ENCODE assay signal across 8 mouse cellular contexts in genomic region chr2:32312318-32312964, GRCm38 (mm10). TPM values are rescaled to one million over a fixed set of nuclear protein-coding genes. Genes with fewer than 3 reads are reported as not detected.
A peak's percentile ranks its signal among the peaks of the same experiment; 100 is the strongest.
DNase-seq lines count a peak whose midpoint lies in the region; ATAC-seq and TF ChIP-seq lines count a peak whose summit lies in the region.

No protein-coding gene starts in this region.

- H3K27ac ChIP-seq in intestine, embryonic 14.5 days (ENCODE audit: low read depth), result no peak overlapping the region
- no peak overlapping the region for H3K27ac ChIP-seq in liver, postnatal 0 days (ENCODE audit: low read depth)
- no peak overlapping the region for H3K27ac ChIP-seq in neural tube, embryonic 13.5 days (replicated peaks)

- peak overlapping the region; percentile 98 for H3K4me2 ChIP-seq in intestine, embryonic 14.5 days (ENCODE audit: low read length)
- H3K4me2 ChIP-seq in liver, postnatal 0 days (ENCODE audit: low read depth, low read length), result peak overlapping the region; percentile 94
- peak overlapping the region; percentile 90 for H3K4me2 ChIP-seq in neural tube, embryonic 13.5 days

- H3K4me1 ChIP-seq in intestine, embryonic 14.5 days (replicated peaks; ENCODE audit: control insufficient read depth, insufficient read depth, low read length), result peaks cover 37% of the 10 kb centered on the region
- peaks cover 15% of the 10 kb centered on the region for H3K4me1 ChIP-seq in liver, postnatal 0 days (ENCODE audit: insufficient read depth)
- peaks cover 28% of the 10 kb centered on the region for H3K4me1 ChIP-seq in neural tube, embryonic 13.5 days (replicated peaks)

- peak; percentile 74 for ATAC-seq in intestine, embryonic 14.5 days (replicated peaks; ENCODE audit: low FRiP score, low TSS enrichment, low read depth)
- peak; percentile 89 for ATAC-seq in liver, postnatal 0 days
- peak; percentile 41 for ATAC-seq in neural tube, embryonic 13.5 days (ENCODE audit: low read depth)

- WGBS in intestine, embryonic 14.5 days, result 2% methylated on average over 53 of the region's 56 CpGs
- WGBS in liver, postnatal 0 days (ENCODE audit: insufficient replicate concordance), result 2% methylated on average over 36 of the region's 56 CpGs
- WGBS in neural tube, embryonic 13.5 days, result 2% methylated on average over 49 of the region's 56 CpGs

- no peak for TF ChIP-seq CTCF in liver, postnatal 0 days (IDR thresholded peaks at IDR 0.05; ENCODE audit: low read depth)

- H3K4me3 ChIP-seq in intestine, embryonic 14.5 days (ENCODE audit: low read depth, low read length), result peak overlapping the region; percentile 52
- peak overlapping the region; percentile 52 for H3K4me3 ChIP-seq in liver, postnatal 0 days (ENCODE audit: low read depth, low read length)
- H3K4me3 ChIP-seq in neural tube, embryonic 13.5 days, result peak overlapping the region; percentile 48

- no peaks in the 10 kb centered on the region for H3K9me3 ChIP-seq in intestine, embryonic 14.5 days (ENCODE audit: control insufficient read depth, low read length)
- no peaks in the 10 kb centered on the region for H3K9me3 ChIP-seq in liver, postnatal 0 days (ENCODE audit: low read length)
- H3K9me3 ChIP-seq in neural tube, embryonic 13.5 days, result no peaks in the 10 kb centered on the region

- DNase-seq in heart, adult 11 months, result peak; percentile 98
- no peak for DNase-seq in heart, adult 8-10 months (ENCODE audit: low spot score)
- peak; percentile 58 to 79 for DNase-seq in cerebellum, postnatal 25 days
- DNase-seq in gastrocnemius, postnatal 10 days, result peak; percentile 87
- DNase-seq in intestine, embryonic 14.5 days (ENCODE audit: low spot score), result peak; percentile 98
- peak; percentile 94 for DNase-seq in liver, postnatal 0 days
- DNase-seq in testis, postnatal 14 days (ENCODE audit: low spot score), result peak; percentile 92

- H3K36me3 ChIP-seq in intestine, embryonic 14.5 days (ENCODE audit: control insufficient read depth, insufficient read depth, low read length), result peaks cover 15% of the 10 kb centered on the region; the same call in 1 of the 2 replicates
- peaks cover 12% of the 10 kb centered on the region for H3K36me3 ChIP-seq in liver, postnatal 0 days (replicated peaks; ENCODE audit: insufficient read depth, low read length)
- H3K36me3 ChIP-seq in neural tube, embryonic 13.5 days, result peaks cover 56% of the 10 kb centered on the region

- peak overlapping the region; percentile 49 for H3K9ac ChIP-seq in intestine, embryonic 14.5 days (ENCODE audit: low read length)
- H3K9ac ChIP-seq in liver, postnatal 0 days (replicated peaks), result peak overlapping the region; percentile 53
- peak overlapping the region; percentile 75 for H3K9ac ChIP-seq in neural tube, embryonic 13.5 days

- TF ChIP-seq EP300 in liver, postnatal 0 days (IDR thresholded peaks at IDR 0.05; ENCODE audit: low read depth), result no peak

- no peaks in the 10 kb centered on the region for H3K27me3 ChIP-seq in intestine, embryonic 14.5 days (replicated peaks; ENCODE audit: control insufficient read depth, insufficient read depth, low read length)
- peaks cover 12% of the 10 kb centered on the region for H3K27me3 ChIP-seq in liver, postnatal 0 days (ENCODE audit: insufficient read depth, low read length)
- peaks cover 39% of the 10 kb centered on the region for H3K27me3 ChIP-seq in neural tube, embryonic 13.5 days

RNA-seq across cellular contexts. Expression of gene Swi5, which starts 24.6 kb away (rescaled TPM):
- 100 to 1,000 TPM; 221 to 257 (median 231) TPM for total RNA-seq in heart, adult 8-10 months (2022)
- total RNA-seq in gastrocnemius, postnatal 10 days (2021), result 100 to 1,000 TPM; 140 to 148 TPM
- polyA plus RNA-seq in intestine, embryonic 14.5 days (2014; fragmentation: Nextera tagmentation; extraction: Ambion mirVana), result 162 and 198 TPM in 2 replicates
- polyA plus RNA-seq in liver, postnatal 0 days (2015; fragmentation: Nextera tagmentation; extraction: Ambion mirVana), result 188 and 209 TPM in 2 replicates
- polyA plus RNA-seq in neural tube, embryonic 13.5 days (2015; fragmentation: Nextera tagmentation; extraction: Ambion mirVana), result 432 and 483 TPM in 2 replicates

RNA-seq across cellular contexts. Expression of gene Golga2, which starts 25.3 kb away (rescaled TPM):
- total RNA-seq in heart, adult 8-10 months (2022), result 10 to 100 TPM; 75.1 to 88.9 (median 80.2) TPM
- total RNA-seq in gastrocnemius, postnatal 10 days (2021), result 10 to 100 TPM; 71.3 to 76.5 TPM
- polyA plus RNA-seq in intestine, embryonic 14.5 days (2014; fragmentation: Nextera tagmentation; extraction: Ambion mirVana), result 20.1 and 20.2 TPM in 2 replicates
- 5.8 and 7.0 TPM in 2 replicates for polyA plus RNA-seq in liver, postnatal 0 days (2015; fragmentation: Nextera tagmentation; extraction: Ambion mirVana)
- polyA plus RNA-seq in neural tube, embryonic 13.5 days (2015; fragmentation: Nextera tagmentation; extraction: Ambion mirVana), result 27.8 and 30.0 TPM in 2 replicates

RNA-seq across cellular contexts. Expression of gene Ciz1, which starts 39.7 kb away (rescaled TPM):
- 10 to 100 TPM; 25.8 to 34.9 (median 28.0) TPM for total RNA-seq in heart, adult 8-10 months (2022)
- total RNA-seq in gastrocnemius, postnatal 10 days (2021), result 10 to 100 TPM; 31.2 to 47.2 TPM
- polyA plus RNA-seq in intestine, embryonic 14.5 days (2014; fragmentation: Nextera tagmentation; extraction: Ambion mirVana), result 48.4 and 53.1 TPM in 2 replicates
- polyA plus RNA-seq in liver, postnatal 0 days (2015; fragmentation: Nextera tagmentation; extraction: Ambion mirVana), result 9.0 and 9.9 TPM in 2 replicates
- 49.9 and 51.1 TPM in 2 replicates for polyA plus RNA-seq in neural tube, embryonic 13.5 days (2015; fragmentation: Nextera tagmentation; extraction: Ambion mirVana)

RNA-seq across cellular contexts. Expression of gene Dnm1, which starts 40.7 kb away (rescaled TPM):
- 1 to 10 TPM; 3.5 to 7.5 (median 4.6) TPM for total RNA-seq in heart, adult 8-10 months (2022)
- total RNA-seq in gastrocnemius, postnatal 10 days (2021), result 10 to 100 TPM; 18.9 to 25.7 TPM
- 22.7 TPM in 2 replicates for polyA plus RNA-seq in intestine, embryonic 14.5 days (2014; fragmentation: Nextera tagmentation; extraction: Ambion mirVana)
- 0.06 and 0.25 TPM in 2 replicates for polyA plus RNA-seq in liver, postnatal 0 days (2015; fragmentation: Nextera tagmentation; extraction: Ambion mirVana)
- 44.3 and 47.0 TPM in 2 replicates for polyA plus RNA-seq in neural tube, embryonic 13.5 days (2015; fragmentation: Nextera tagmentation; extraction: Ambion mirVana)

RNA-seq across cellular contexts. Expression of gene Uck1, which starts 52.5 kb away (rescaled TPM):
- total RNA-seq in heart, adult 8-10 months (2022), result 10 to 100 TPM; 22.9 to 24.5 (median 23.3) TPM
- total RNA-seq in gastrocnemius, postnatal 10 days (2021), result 10 to 100 TPM; 18.0 to 20.2 TPM
- polyA plus RNA-seq in intestine, embryonic 14.5 days (2014; fragmentation: Nextera tagmentation; extraction: Ambion mirVana), result 61.8 and 65.8 TPM in 2 replicates
- polyA plus RNA-seq in liver, postnatal 0 days (2015; fragmentation: Nextera tagmentation; extraction: Ambion mirVana), result 26.9 and 33.3 TPM in 2 replicates
- polyA plus RNA-seq in neural tube, embryonic 13.5 days (2015; fragmentation: Nextera tagmentation; extraction: Ambion mirVana), result 68.3 and 75.5 TPM in 2 replicates
